Mouse (Mus musculus): Measurements from ENCODE around the gene Coro6. TPM values are rescaled to one million over a fixed set of nuclear protein-coding genes. Genes with fewer than 3 reads are reported as not detected.
A peak's percentile ranks its signal among the peaks of the same experiment; 100 is the strongest.

Gene Coro6
- polyA plus RNA-seq (2015; fragmentation: Nextera tagmentation; extraction: Ambion mirVana) = 0.26 and 0.45 TPM in 2 replicates

DNA sequence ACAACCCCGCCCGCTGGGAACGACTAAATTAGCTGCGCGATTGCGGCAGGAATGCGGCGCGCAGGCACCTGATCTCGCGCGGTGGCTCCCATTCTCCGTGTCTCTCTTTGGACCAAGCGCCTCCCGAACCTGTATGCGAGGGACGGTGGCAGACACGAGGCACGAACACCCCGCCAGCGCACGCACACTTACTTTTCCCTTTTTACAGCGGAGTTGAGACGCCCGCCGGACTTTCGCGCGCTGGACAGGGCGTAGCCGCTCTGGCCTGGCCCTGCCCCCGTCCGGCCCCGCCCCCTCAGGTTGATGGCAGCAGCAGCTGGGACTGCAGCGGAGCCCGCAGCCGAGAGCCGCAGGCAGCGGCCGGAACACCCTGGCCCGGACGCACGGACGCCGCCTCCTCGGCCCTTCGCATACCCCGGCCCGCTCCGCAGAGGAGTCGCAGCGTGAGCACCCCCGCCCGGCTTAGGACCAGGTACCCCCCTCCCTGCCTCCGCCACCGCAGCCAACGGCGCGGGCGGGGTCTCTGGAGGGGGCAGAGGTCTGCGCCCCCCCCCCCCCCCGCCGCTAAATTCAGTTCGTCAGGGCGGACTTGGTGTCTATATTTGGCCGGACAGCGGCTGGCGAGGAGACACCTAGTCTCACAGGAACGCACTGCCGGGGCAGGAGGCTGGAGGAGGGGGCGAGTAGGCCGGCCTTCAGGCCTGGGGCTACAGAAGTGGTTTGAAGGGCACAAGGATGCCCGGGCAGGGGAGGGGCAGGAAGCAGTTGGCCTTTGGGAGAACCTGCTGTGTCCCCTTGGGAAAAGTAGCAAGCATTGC, at the start of gene Coro6:
Coro6 (plus strand) TSS at position 129 of the 818 bp plus-strand sequence.
- Histone ChIP-seq H3K4me1 (ENCODE audit: insufficient read depth, low read depth, low read length) (peaks cover 6% of the 10 kb centered on the region; the same call in 1 of the 2 replicates), H3K4me3 (ENCODE audit: low read depth, low read length) (peak within 1 kb of the TSS; percentile 51), H3K27ac (ENCODE audit: low read length) (no peak within 1 kb of the TSS), H3K9ac (replicated peaks; ENCODE audit: low read depth) (no peak within 1 kb of the TSS), H3K36me3 (ENCODE audit: insufficient read depth, low read length) (no peaks in the 10 kb centered on the region), H3K27me3 (replicated peaks; ENCODE audit: insufficient read depth, low read length) (peaks cover 26% of the 10 kb centered on the region; the same call in 1 of the 2 replicates), H3K9me3 (ENCODE audit: low read length) (no peaks in the 10 kb centered on the region), H3K4me2 (replicated peaks; ENCODE audit: low read depth, low read length) (peak within 1 kb of the TSS; percentile 86)
- WGBS = under 1% methylated on average over 55 of the region's 73 CpGs
- ATAC-seq = peak; percentile 85
- TF ChIP-seq EP300 (IDR thresholded peaks at IDR 0.05) (no peak), CTCF (IDR thresholded peaks at IDR 0.05) (no peak)
- peak; percentile 75 for DNase-seq (ENCODE audit: low spot score)

DNA sequence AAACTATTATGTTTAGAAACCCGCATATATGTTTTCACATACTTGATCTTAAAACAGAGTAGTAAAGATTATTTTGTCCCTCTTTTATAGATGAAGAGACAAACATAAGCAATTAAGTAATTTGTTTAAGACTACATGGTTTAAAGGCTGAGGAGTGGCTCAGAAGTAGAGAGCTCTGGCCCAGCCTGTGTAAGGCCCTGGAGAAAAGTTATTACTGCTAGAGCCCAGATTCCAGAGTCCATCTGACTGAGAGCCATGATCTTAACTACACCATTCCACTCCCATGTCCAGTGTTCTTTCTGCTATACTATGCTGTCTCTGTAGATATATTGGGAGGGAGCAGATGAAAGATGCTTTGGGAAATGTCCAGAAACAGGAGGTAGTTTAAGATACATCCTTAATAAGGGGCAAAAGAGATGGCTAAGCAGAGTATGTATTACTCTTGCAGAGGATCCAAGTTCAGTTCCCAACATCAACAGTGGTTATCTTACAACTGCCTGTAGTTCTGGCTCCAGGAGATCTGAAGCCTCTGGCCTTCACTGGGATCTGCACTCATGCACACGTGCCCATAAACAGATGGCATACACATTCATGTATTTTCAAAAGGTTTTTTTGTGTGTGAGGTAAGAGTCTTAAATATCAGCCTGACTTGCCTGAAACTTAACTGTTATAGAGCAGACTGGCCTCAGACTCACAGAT, 47.9 kb upstream of the Coro6 start:
- no peak overlapping the region for H3K9ac ChIP-seq (replicated peaks; ENCODE audit: low read depth)
- WGBS = 87% methylated on average over 2 of the region's 2 CpGs
- no peak for DNase-seq (ENCODE audit: low spot score)
- H3K27me3 ChIP-seq (replicated peaks; ENCODE audit: insufficient read depth, low read length) = no peaks in the 10 kb centered on the region
- no peak overlapping the region for H3K4me3 ChIP-seq (ENCODE audit: low read depth, low read length)
- H3K4me2 ChIP-seq (replicated peaks; ENCODE audit: low read depth, low read length) = no peak overlapping the region
- H3K36me3 ChIP-seq (ENCODE audit: insufficient read depth, low read length) = no peaks in the 10 kb centered on the region; the same call in 1 of the 2 replicates
- TF ChIP-seq CTCF (IDR thresholded peaks at IDR 0.05) = no peak
- no peak for TF ChIP-seq EP300 (IDR thresholded peaks at IDR 0.05)
- H3K27ac ChIP-seq (ENCODE audit: low read length) = no peak overlapping the region
- H3K4me1 ChIP-seq (ENCODE audit: insufficient read depth, low read depth, low read length) = no peaks in the 10 kb centered on the region; the same call in 1 of the 2 replicates
- no peaks in the 10 kb centered on the region for H3K9me3 ChIP-seq (ENCODE audit: low read length)
- ATAC-seq = no peak

GRCm38 (mm10) chr11:77416212-77417000, 45.8 kb upstream of the Coro6 start:
- ATAC-seq (0 out of 2 replicates have a peak, but pooled peaks have one; percentile 28), DNase-seq (ENCODE audit: low spot score) (peak; percentile 30)
- no peak overlapping the region for H3K4me3 ChIP-seq (ENCODE audit: low read depth, low read length)
- H3K36me3 ChIP-seq (ENCODE audit: insufficient read depth, low read length) = no peaks in the 10 kb centered on the region
- TF ChIP-seq CTCF (IDR thresholded peaks at IDR 0.05) = no peak
- TF ChIP-seq EP300 (IDR thresholded peaks at IDR 0.05) = no peak
- no peak overlapping the region for H3K27ac ChIP-seq (ENCODE audit: low read length)
- no peaks in the 10 kb centered on the region for H3K27me3 ChIP-seq (replicated peaks; ENCODE audit: insufficient read depth, low read length)
- no peak overlapping the region for H3K4me2 ChIP-seq (replicated peaks; ENCODE audit: low read depth, low read length)
- WGBS = 81% methylated on average over 4 of the region's 4 CpGs
- no peaks in the 10 kb centered on the region for H3K9me3 ChIP-seq (ENCODE audit: low read length)
- H3K9ac ChIP-seq (replicated peaks; ENCODE audit: low read depth) = no peak overlapping the region
- H3K4me1 ChIP-seq (ENCODE audit: insufficient read depth, low read depth, low read length) = no peaks in the 10 kb centered on the region

DNA sequence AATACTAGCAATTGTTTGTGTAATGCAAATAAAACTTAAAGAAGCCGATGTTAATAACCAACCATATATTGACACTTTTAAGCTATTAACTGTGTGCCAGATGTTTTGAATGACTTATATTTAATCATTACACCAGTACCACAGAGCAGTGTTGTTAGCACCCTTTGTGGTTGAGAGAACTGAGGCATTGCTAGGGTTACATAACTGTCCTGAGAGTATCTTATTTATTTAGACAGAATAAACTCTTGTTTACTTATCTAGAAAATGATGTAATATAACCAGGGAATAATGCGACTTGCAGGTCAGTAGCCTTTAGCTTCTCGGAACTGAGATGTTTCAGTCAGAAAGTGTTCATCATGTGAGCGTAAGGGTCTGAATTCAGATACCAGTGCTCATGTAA, 44.2 kb upstream of the Coro6 start:
- 86% methylated on average over 4 of the region's 4 CpGs for WGBS

GRCm38 (mm10) chr11:77423175-77423859, 38.9 kb upstream of the Coro6 start:
- Histone ChIP-seq H3K27me3 (replicated peaks; ENCODE audit: insufficient read depth, low read length) (no peaks in the 10 kb centered on the region), H3K4me1 (ENCODE audit: insufficient read depth, low read depth, low read length) (no peaks in the 10 kb centered on the region), H3K4me2 (replicated peaks; ENCODE audit: low read depth, low read length) (no peak overlapping the region), H3K9ac (replicated peaks; ENCODE audit: low read depth) (no peak overlapping the region), H3K36me3 (ENCODE audit: insufficient read depth, low read length) (peaks cover 11% of the 10 kb centered on the region; the same call in 1 of the 2 replicates), H3K27ac (ENCODE audit: low read length) (no peak overlapping the region; the same call in 1 of the 2 replicates), H3K9me3 (ENCODE audit: low read length) (no peaks in the 10 kb centered on the region), H3K4me3 (ENCODE audit: low read depth, low read length) (no peak overlapping the region)
- DNase-seq (ENCODE audit: low spot score) (no peak), ATAC-seq (peak; percentile 26; the same call in 1 of the 2 replicates)
- WGBS = 57% methylated on average over 4 of the region's 4 CpGs
- TF ChIP-seq CTCF (IDR thresholded peaks at IDR 0.05) = no peak
- TF ChIP-seq EP300 (IDR thresholded peaks at IDR 0.05) = no peak

More for the DNA sequence above, 44.2 kb upstream of the Coro6 start:
- no peak for DNase-seq (ENCODE audit: low spot score)
- no peak for TF ChIP-seq EP300 (IDR thresholded peaks at IDR 0.05)
- TF ChIP-seq CTCF (IDR thresholded peaks at IDR 0.05) = no peak
- no peak overlapping the region for H3K9ac ChIP-seq (replicated peaks; ENCODE audit: low read depth)
- no peak overlapping the region for H3K4me2 ChIP-seq (replicated peaks; ENCODE audit: low read depth, low read length)
- no peaks in the 10 kb centered on the region for H3K36me3 ChIP-seq (ENCODE audit: insufficient read depth, low read length)
- no peaks in the 10 kb centered on the region for H3K4me1 ChIP-seq (ENCODE audit: insufficient read depth, low read depth, low read length)
- no peak overlapping the region for H3K27ac ChIP-seq (ENCODE audit: low read length)
- no peaks in the 10 kb centered on the region for H3K9me3 ChIP-seq (ENCODE audit: low read length)
- H3K4me3 ChIP-seq (ENCODE audit: low read depth, low read length) = no peak overlapping the region
- no peak for ATAC-seq
- H3K27me3 ChIP-seq (replicated peaks; ENCODE audit: insufficient read depth, low read length) = no peaks in the 10 kb centered on the region
